Mouse (Mus musculus): ENCODE measurements around the gene Gzmm. TPM values are rescaled to one million over a fixed set of nuclear protein-coding genes. Genes with fewer than 3 reads are reported as not detected.

Gzmm gene
- 0.51 TPM for polyA plus RNA-seq (2012; fragmentation: generic; extraction: Trizol)
- long read RNA-seq, experiment 1 = 0 reads
- long read RNA-seq, experiment 2 = 0 reads

- peaks cover 30% of the 10 kb centered on the region for H3K79me3 ChIP-seq (ENCODE audit: low read depth)
- no peak within 1 kb of the TSS for H3K4me3 ChIP-seq (ENCODE audit: insufficient read depth, poor library complexity, severe bottlenecking)
- TF ChIP-seq USF1 (IDR thresholded peaks at IDR 0.05; ENCODE audit: low read depth) = no peak
- peaks cover 58% of the 10 kb centered on the region for H3K36me3 ChIP-seq (ENCODE audit: control insufficient read depth, insufficient read depth)
- H3ac ChIP-seq (ENCODE audit: control insufficient read depth, insufficient read length, low read depth) = no peak within 1 kb of the TSS
- H3K79me2 ChIP-seq (ENCODE audit: control insufficient read depth, insufficient read depth) = peaks cover 41% of the 10 kb centered on the region
- no peaks in the 10 kb centered on the region for H3K27me3 ChIP-seq (ENCODE audit: control insufficient read depth, insufficient read depth, insufficient read length)
Observed at GRCm38 (mm10) chr10:79688720-79689119, at the start of gene Gzmm. TSS of gene Gzmm (plus strand) at chr10:79689020.

GRCm38 (mm10) chr10:79645711-79646110 lies 43.1 kb upstream of the Gzmm start, which contains the start of gene Odf3l2:
TSS of gene Odf3l2 (minus strand) at chr10:79645738.
- Histone ChIP-seq H3K36me3 (ENCODE audit: control insufficient read depth, insufficient read depth) (no peaks in the 10 kb centered on the region), H3K79me3 (ENCODE audit: low read depth) (no peaks in the 10 kb centered on the region), H3K27me3 (ENCODE audit: control insufficient read depth, insufficient read depth, insufficient read length) (peaks cover 33% of the 10 kb centered on the region), H3K79me2 (ENCODE audit: control insufficient read depth, insufficient read depth) (no peaks in the 10 kb centered on the region), H3ac (ENCODE audit: control insufficient read depth, insufficient read length, low read depth) (no peak within 1 kb of the TSS), H3K4me3 (ENCODE audit: insufficient read depth, poor library complexity, severe bottlenecking) (no peak within 1 kb of the TSS)
- TF ChIP-seq FOSL1 (IDR thresholded peaks at IDR 0.05; ENCODE audit: insufficient read depth, low read length, poor library complexity, severe bottlenecking) (no peak), MAX (IDR thresholded peaks at IDR 0.05) (no peak), USF1 (IDR thresholded peaks at IDR 0.05; ENCODE audit: low read depth) (no peak), CEBPB (IDR thresholded peaks at IDR 0.05; ENCODE audit: low read depth) (no peak), CTCF (IDR thresholded peaks at IDR 0.05; ENCODE audit: control insufficient read depth, insufficient read depth, insufficient read length) (no peak), MYOG (IDR thresholded peaks at IDR 0.05; ENCODE audit: control insufficient read depth, extremely low read depth, insufficient read length) (no peak), MYOD1 (IDR thresholded peaks at IDR 0.05; ENCODE audit: control insufficient read depth, insufficient read length, low read depth) (no peak)

GRCm38 (mm10) chr10:79649070-79649751 lies 39.6 kb upstream of the Gzmm start:
- TF ChIP-seq CTCF (IDR thresholded peaks at IDR 0.05; ENCODE audit: control insufficient read depth, insufficient read depth, insufficient read length) (peak; percentile 54), MYOD1 (IDR thresholded peaks at IDR 0.05; ENCODE audit: control insufficient read depth, insufficient read length, low read depth) (no peak)
- Histone ChIP-seq H3K27me3 (ENCODE audit: control insufficient read depth, insufficient read depth, insufficient read length) (peaks cover 42% of the 10 kb centered on the region), H3K79me2 (ENCODE audit: control insufficient read depth, insufficient read depth) (no peaks in the 10 kb centered on the region), H3K79me3 (ENCODE audit: low read depth) (no peaks in the 10 kb centered on the region), H3K4me3 (ENCODE audit: insufficient read depth, poor library complexity, severe bottlenecking) (no peak overlapping the region), H3ac (ENCODE audit: control insufficient read depth, insufficient read length, low read depth) (no peak overlapping the region), H3K36me3 (ENCODE audit: control insufficient read depth, insufficient read depth) (no peaks in the 10 kb centered on the region)

- no peak for TF ChIP-seq CEBPB (IDR thresholded peaks at IDR 0.05; ENCODE audit: low read depth)
- no peak for TF ChIP-seq MAX (IDR thresholded peaks at IDR 0.05)
- H3K79me3 ChIP-seq (ENCODE audit: low read depth) = no peaks in the 10 kb centered on the region
- no peaks in the 10 kb centered on the region for H3K79me2 ChIP-seq (ENCODE audit: control insufficient read depth, insufficient read depth)
- H3K27me3 ChIP-seq (ENCODE audit: control insufficient read depth, insufficient read depth, insufficient read length) = peaks cover 39% of the 10 kb centered on the region
- H3K36me3 ChIP-seq (ENCODE audit: control insufficient read depth, insufficient read depth) = no peaks in the 10 kb centered on the region
- H3K4me3 ChIP-seq (ENCODE audit: insufficient read depth, poor library complexity, severe bottlenecking) = no peak overlapping the region
- H3ac ChIP-seq (ENCODE audit: control insufficient read depth, insufficient read length, low read depth) = no peak overlapping the region
Observed at GRCm38 (mm10) chr10:79652789-79653188, 36.0 kb upstream of the Gzmm start.

- H3ac ChIP-seq (ENCODE audit: control insufficient read depth, insufficient read length, low read depth) = no peak overlapping the region
- H3K36me3 ChIP-seq (ENCODE audit: control insufficient read depth, insufficient read depth) = no peaks in the 10 kb centered on the region
- TF ChIP-seq MAX (IDR thresholded peaks at IDR 0.05) (no peak), CEBPB (IDR thresholded peaks at IDR 0.05; ENCODE audit: low read depth) (no peak), MYOD1 (IDR thresholded peaks at IDR 0.05; ENCODE audit: control insufficient read depth, insufficient read length, low read depth) (no peak), MYOG (IDR thresholded peaks at IDR 0.05; ENCODE audit: control insufficient read depth, extremely low read depth, insufficient read length) (no peak), CTCF (IDR thresholded peaks at IDR 0.05; ENCODE audit: control insufficient read depth, insufficient read depth, insufficient read length) (no peak), FOSL1 (IDR thresholded peaks at IDR 0.05; ENCODE audit: insufficient read depth, low read length, poor library complexity, severe bottlenecking) (no peak), USF1 (IDR thresholded peaks at IDR 0.05; ENCODE audit: low read depth) (no peak)
- peaks cover 40% of the 10 kb centered on the region for H3K27me3 ChIP-seq (ENCODE audit: control insufficient read depth, insufficient read depth, insufficient read length)
- H3K4me3 ChIP-seq (ENCODE audit: insufficient read depth, poor library complexity, severe bottlenecking) = no peak overlapping the region
- no peaks in the 10 kb centered on the region for H3K79me3 ChIP-seq (ENCODE audit: low read depth)
- H3K79me2 ChIP-seq (ENCODE audit: control insufficient read depth, insufficient read depth) = no peaks in the 10 kb centered on the region
Observed at GRCm38 (mm10) chr10:79654946-79655395, 33.8 kb upstream of the Gzmm start.

- Histone ChIP-seq H3K79me2 (ENCODE audit: control insufficient read depth, insufficient read depth) (no peaks in the 10 kb centered on the region), H3K4me3 (ENCODE audit: insufficient read depth, poor library complexity, severe bottlenecking) (no peak overlapping the region), H3ac (ENCODE audit: control insufficient read depth, insufficient read length, low read depth) (no peak overlapping the region), H3K27me3 (ENCODE audit: control insufficient read depth, insufficient read depth, insufficient read length) (peaks cover 26% of the 10 kb centered on the region), H3K36me3 (ENCODE audit: control insufficient read depth, insufficient read depth) (no peaks in the 10 kb centered on the region), H3K79me3 (ENCODE audit: low read depth) (no peaks in the 10 kb centered on the region)
- TF ChIP-seq CEBPB (IDR thresholded peaks at IDR 0.05; ENCODE audit: low read depth) = no peak
- TF ChIP-seq MYOD1 (IDR thresholded peaks at IDR 0.05; ENCODE audit: control insufficient read depth, insufficient read length, low read depth) = no peak
- TF ChIP-seq FOSL1 (IDR thresholded peaks at IDR 0.05; ENCODE audit: insufficient read depth, low read length, poor library complexity, severe bottlenecking) = no peak
- TF ChIP-seq CTCF (IDR thresholded peaks at IDR 0.05; ENCODE audit: control insufficient read depth, insufficient read depth, insufficient read length) = no peak
- no peak for TF ChIP-seq MAX (IDR thresholded peaks at IDR 0.05)
- TF ChIP-seq MYOG (IDR thresholded peaks at IDR 0.05; ENCODE audit: control insufficient read depth, extremely low read depth, insufficient read length) = no peak
- TF ChIP-seq USF1 (IDR thresholded peaks at IDR 0.05; ENCODE audit: low read depth) = no peak
Observed at GRCm38 (mm10) chr10:79658829-79659228, 30.0 kb upstream of the Gzmm start.

Data from C2C12 (cell line).